Mouse (Mus musculus): ENCODE data around the gene Figla.

Gene Figla

GRCm38 (mm10) chr6:86028601-86029322, 12.8 kb downstream of the Figla start, which contains the start of gene Add2:
Gene Add2 (plus strand): TSS chr6:86028681.
- DNase-seq (ENCODE audit: low read depth, low spot score): peak; percentile 31

- DNase-seq (ENCODE audit: low read depth, low spot score): no peak
These were observed 13.3 kb downstream of the Figla start for GRCm38 (mm10) chr6:86029323-86029713.

- DNase-seq (ENCODE audit: low read depth, low spot score): no peak
These were observed 15.6 kb downstream of the Figla start for GRCm38 (mm10) chr6:86031527-86031926.

GRCm38 (mm10) chr6:86033635-86034034, 17.7 kb downstream of the Figla start:
- no peak for DNase-seq (ENCODE audit: low read depth, low spot score)

GRCm38 (mm10) chr6:86038901-86039300, 22.9 kb downstream of the Figla start:
- DNase-seq (ENCODE audit: low read depth, low spot score): no peak

GRCm38 (mm10) chr6:86040140-86040539, 24.2 kb downstream of the Figla start:
- DNase-seq (ENCODE audit: low read depth, low spot score): no peak

- no peak for DNase-seq (ENCODE audit: low read depth, low spot score)
These were observed 31.5 kb downstream of the Figla start for GRCm38 (mm10) chr6:86047510-86047909.

- no peak for DNase-seq (ENCODE audit: low read depth, low spot score)
These were observed 32.5 kb downstream of the Figla start for GRCm38 (mm10) chr6:86048509-86048908.

GRCm38 (mm10) chr6:86050586-86051268, 34.8 kb downstream of the Figla start:
- DNase-seq (ENCODE audit: low read depth, low spot score): no peak

- no peak for DNase-seq (ENCODE audit: low read depth, low spot score)
These were observed 36.1 kb downstream of the Figla start for GRCm38 (mm10) chr6:86052032-86052459.

GRCm38 (mm10) chr6:86052556-86052955, 36.6 kb downstream of the Figla start:
- DNase-seq (ENCODE audit: low read depth, low spot score): no peak

- no peak for DNase-seq (ENCODE audit: low read depth, low spot score)
These were observed 37.1 kb downstream of the Figla start for GRCm38 (mm10) chr6:86053099-86053498.

GRCm38 (mm10) chr6:86053594-86053993, 37.6 kb downstream of the Figla start:
- DNase-seq (ENCODE audit: low read depth, low spot score): no peak

GRCm38 (mm10) chr6:86058475-86058874, 42.5 kb downstream of the Figla start:
- no peak for DNase-seq (ENCODE audit: low read depth, low spot score)

GRCm38 (mm10) chr6:86059151-86059853, 43.3 kb downstream of the Figla start:
- DNase-seq (ENCODE audit: low read depth, low spot score): no peak

- DNase-seq (ENCODE audit: low read depth, low spot score): no peak
These were observed 44.2 kb downstream of the Figla start for GRCm38 (mm10) chr6:86060170-86060569.

- no peak for DNase-seq (ENCODE audit: low read depth, low spot score)
These were observed 46.3 kb downstream of the Figla start for GRCm38 (mm10) chr6:86062226-86062625.

- DNase-seq (ENCODE audit: low read depth, low spot score): no peak
These were observed 46.7 kb downstream of the Figla start for GRCm38 (mm10) chr6:86062684-86063083.

- DNase-seq (ENCODE audit: low read depth, low spot score): no peak
These were observed 48.5 kb downstream of the Figla start for GRCm38 (mm10) chr6:86064318-86065016.

GRCm38 (mm10) chr6:86066727-86067126, 50.8 kb downstream of the Figla start:
- no peak for DNase-seq (ENCODE audit: low read depth, low spot score)

- DNase-seq (ENCODE audit: low read depth, low spot score): no peak
These were observed 51.2 kb downstream of the Figla start for GRCm38 (mm10) chr6:86067145-86067544.

GRCm38 (mm10) chr6:86069009-86069408, 53.0 kb downstream of the Figla start:
- no peak for DNase-seq (ENCODE audit: low read depth, low spot score)

All from ES-CJ7 (cell line).